Mouse (Mus musculus): Measurements from ENCODE around the gene Zfp13. TPM values are rescaled to one million over a fixed set of nuclear protein-coding genes. Genes with fewer than 3 reads are reported as not detected.
A peak's percentile ranks its signal among the peaks of the same experiment; 100 is the strongest.

The Zfp13 gene
- total and polyA plus RNA-seq, 2 experiments from 2014 or later: 23.6 to 47.0 TPM

GRCm38 (mm10) chr17:23587253-23587652 is 12.0 kb downstream of the Zfp13 start:
- ATAC-seq (no peak), DNase-seq (no peak)
- no peak overlapping the region for H3K4me3 ChIP-seq (ENCODE audit: low read depth, low read length)
- H3K36me3 ChIP-seq (ENCODE audit: insufficient read depth): no peaks in the 10 kb centered on the region
- no peak overlapping the region for H3K9ac ChIP-seq
- peaks cover 15% of the 10 kb centered on the region for H3K4me1 ChIP-seq (ENCODE audit: insufficient read depth)
- H3K9me3 ChIP-seq (ENCODE audit: low read length): no peaks in the 10 kb centered on the region
- no peak for TF ChIP-seq CTCF (IDR thresholded peaks at IDR 0.05; ENCODE audit: low read depth)
- H3K27ac ChIP-seq (ENCODE audit: low read depth, low read length): no peak overlapping the region
- WGBS: 62% methylated on average over 2 of the region's 2 CpGs
- H3K4me2 ChIP-seq (ENCODE audit: low read depth): no peak overlapping the region
- H3K27me3 ChIP-seq (ENCODE audit: insufficient read depth, low read length): no peaks in the 10 kb centered on the region

GRCm38 (mm10) chr17:23585721-23586491 is 13.4 kb downstream of the Zfp13 start:
- Histone ChIP-seq H3K27me3 (ENCODE audit: insufficient read depth, low read length) (no peaks in the 10 kb centered on the region), H3K4me3 (ENCODE audit: low read depth, low read length) (peak overlapping the region; percentile 77), H3K9me3 (ENCODE audit: low read length) (no peaks in the 10 kb centered on the region), H3K4me1 (ENCODE audit: insufficient read depth) (peaks cover 15% of the 10 kb centered on the region), H3K36me3 (ENCODE audit: insufficient read depth) (0 out of 2 replicates have a peak, but pooled peaks cover 5% of the 10 kb centered on the region), H3K4me2 (ENCODE audit: low read depth) (peak overlapping the region; percentile 89), H3K27ac (ENCODE audit: low read depth, low read length) (peak overlapping the region; percentile 84), H3K9ac (peak overlapping the region; percentile 89)
- peak; percentile 91 for DNase-seq
- under 1% methylated on average over 22 of the region's 22 CpGs for WGBS
- peak; percentile 98 for ATAC-seq
- TF ChIP-seq CTCF (IDR thresholded peaks at IDR 0.05; ENCODE audit: low read depth): no peak

GRCm38 (mm10) chr17:23584786-23585185 is 14.5 kb downstream of the Zfp13 start:
- WGBS: 85% methylated on average over 8 of the region's 8 CpGs
- peaks cover 15% of the 10 kb centered on the region for H3K4me1 ChIP-seq (ENCODE audit: insufficient read depth)
- H3K9ac ChIP-seq: 0 out of 2 replicates have a peak overlapping the region, but pooled peaks have one; percentile 89
- peak overlapping the region; percentile 77 for H3K4me3 ChIP-seq (ENCODE audit: low read depth, low read length)
- H3K36me3 ChIP-seq (ENCODE audit: insufficient read depth): peaks cover 16% of the 10 kb centered on the region
- no peaks in the 10 kb centered on the region for H3K27me3 ChIP-seq (ENCODE audit: insufficient read depth, low read length)
- TF ChIP-seq CTCF (IDR thresholded peaks at IDR 0.05; ENCODE audit: low read depth): no peak
- DNase-seq: no peak
- no peaks in the 10 kb centered on the region for H3K9me3 ChIP-seq (ENCODE audit: low read length)
- peak overlapping the region; percentile 89 for H3K4me2 ChIP-seq (ENCODE audit: low read depth)
- ATAC-seq: no peak
- H3K27ac ChIP-seq (ENCODE audit: low read depth, low read length): no peak overlapping the region

GRCm38 (mm10) chr17:23575951-23576552 is 23.2 kb downstream of the Zfp13 start:
- no peak for TF ChIP-seq CTCF (IDR thresholded peaks at IDR 0.05; ENCODE audit: low read depth)
- DNase-seq (no peak), ATAC-seq (no peak)
- Histone ChIP-seq H3K27ac (ENCODE audit: low read depth, low read length) (no peak overlapping the region), H3K9ac (no peak overlapping the region), H3K4me2 (ENCODE audit: low read depth) (no peak overlapping the region), H3K4me1 (ENCODE audit: insufficient read depth) (no peaks in the 10 kb centered on the region), H3K36me3 (ENCODE audit: insufficient read depth) (peaks cover 64% of the 10 kb centered on the region), H3K27me3 (ENCODE audit: insufficient read depth, low read length) (no peaks in the 10 kb centered on the region), H3K9me3 (ENCODE audit: low read length) (no peaks in the 10 kb centered on the region), H3K4me3 (ENCODE audit: low read depth, low read length) (no peak overlapping the region)
- 94% methylated on average over 38 of the region's 38 CpGs for WGBS

GRCm38 (mm10) chr17:23574130-23574529 is 25.2 kb downstream of the Zfp13 start:
- no peaks in the 10 kb centered on the region for H3K4me1 ChIP-seq (ENCODE audit: insufficient read depth)
- no peak overlapping the region for H3K4me2 ChIP-seq (ENCODE audit: low read depth)
- no peaks in the 10 kb centered on the region for H3K9me3 ChIP-seq (ENCODE audit: low read length)
- H3K27me3 ChIP-seq (ENCODE audit: insufficient read depth, low read length): no peaks in the 10 kb centered on the region
- no peak overlapping the region for H3K9ac ChIP-seq
- peaks cover 45% of the 10 kb centered on the region for H3K36me3 ChIP-seq (ENCODE audit: insufficient read depth)
- ATAC-seq (no peak), DNase-seq (no peak)
- TF ChIP-seq CTCF (IDR thresholded peaks at IDR 0.05; ENCODE audit: low read depth): no peak
- H3K4me3 ChIP-seq (ENCODE audit: low read depth, low read length): no peak overlapping the region
- 93% methylated on average over 8 of the region's 8 CpGs for WGBS
- no peak overlapping the region for H3K27ac ChIP-seq (ENCODE audit: low read depth, low read length)

- Histone ChIP-seq H3K27ac (ENCODE audit: low read depth, low read length) (no peak overlapping the region), H3K27me3 (ENCODE audit: insufficient read depth, low read length) (no peaks in the 10 kb centered on the region), H3K4me2 (ENCODE audit: low read depth) (no peak overlapping the region), H3K36me3 (ENCODE audit: insufficient read depth) (peaks cover 28% of the 10 kb centered on the region), H3K9ac (no peak overlapping the region), H3K9me3 (ENCODE audit: low read length) (no peaks in the 10 kb centered on the region), H3K4me3 (ENCODE audit: low read depth, low read length) (no peak overlapping the region), H3K4me1 (ENCODE audit: insufficient read depth) (no peaks in the 10 kb centered on the region)
- DNase-seq (no peak), ATAC-seq (no peak)
- TF ChIP-seq CTCF (IDR thresholded peaks at IDR 0.05; ENCODE audit: low read depth): 0 out of 2 replicates have a peak, but pooled peaks have one; percentile 21
- 82% methylated on average over 6 of the region's 6 CpGs for WGBS
Measured at GRCm38 (mm10) chr17:23572059-23572458, 27.2 kb downstream of the Zfp13 start.

- H3K9ac ChIP-seq: no peak overlapping the region
- peak; percentile 40 for DNase-seq
- H3K4me1 ChIP-seq (ENCODE audit: insufficient read depth): no peaks in the 10 kb centered on the region
- H3K4me2 ChIP-seq (ENCODE audit: low read depth): no peak overlapping the region
- H3K36me3 ChIP-seq (ENCODE audit: insufficient read depth): peaks cover 20% of the 10 kb centered on the region
- ATAC-seq: peak; percentile 25; the same call in 1 of the 2 replicates
- H3K4me3 ChIP-seq (ENCODE audit: low read depth, low read length): no peak overlapping the region
- no peaks in the 10 kb centered on the region for H3K9me3 ChIP-seq (ENCODE audit: low read length)
- 20% methylated on average over 5 of the region's 5 CpGs for WGBS
- no peaks in the 10 kb centered on the region for H3K27me3 ChIP-seq (ENCODE audit: insufficient read depth, low read length)
- H3K27ac ChIP-seq (ENCODE audit: low read depth, low read length): no peak overlapping the region
- peak; percentile 43; the same call in 1 of the 2 replicates for TF ChIP-seq CTCF (IDR thresholded peaks at IDR 0.05; ENCODE audit: low read depth)
Measured at GRCm38 (mm10) chr17:23571084-23571483, 28.2 kb downstream of the Zfp13 start.

Data from forebrain, postnatal 0 days (tissue).